Mouse (Mus musculus) midbrain, embryonic 10.5 days (tissue): ENCODE measurements at regions not wholly inside any gene's neighbourhood (a gene's known extent, or its start where the extent isn't known, plus 50 kb on each side); places are given as distances from the start of the nearest gene placed in this dataset.

Source experiments
- DNase-seq: peaks from one replicate; pipeline ENCODE4 v3.0.0-alpha.2; 2017; ENCODE audit warnings: low spot score
- H3K27ac ChIP-seq: fragments of 300-500 bp; sonication (generic); replicated peaks from 2 replicates; pipeline ENCODE4 v1.5.1; 2016; ENCODE audit warnings: mild to moderate bottlenecking
- H3K27me3 ChIP-seq: fragments of 300-500 bp; sonication (generic); 2 replicates; pipeline ENCODE4 v1.6.1; 2016; ENCODE audit warnings: low read depth, mild to moderate bottlenecking; ENCODE audit not compliant: poor library complexity, severe bottlenecking
- H3K36me3 ChIP-seq: fragments of 300-500 bp; sonication (generic); 2 replicates; pipeline ENCODE4 v1.6.1; 2016; ENCODE audit warnings: mild to moderate bottlenecking, moderate library complexity
- H3K4me1 ChIP-seq: fragments of 300-500 bp; sonication (generic); 2 replicates; pipeline ENCODE4 v1.6.1; 2016
- H3K4me3 ChIP-seq: fragments of 300-500 bp; sonication (generic); 2 replicates; pipeline ENCODE4 v1.5.1; 2016; ENCODE audit warnings: mild to moderate bottlenecking, moderate library complexity
- H3K9me3 ChIP-seq: fragments of 300-500 bp; sonication (generic); replicated peaks from 2 replicates; pipeline ENCODE4 v1.6.1; 2016; ENCODE audit warnings: mild to moderate bottlenecking
- WGBS: fragments of 180-500 bp; shearing (Covaris S2); methylation state at CpG from one replicate; pipeline ENCODE4 v1.1.7; 2016; 5-methylcytosine and 5-hydroxymethylcytosine counted together

DNA sequence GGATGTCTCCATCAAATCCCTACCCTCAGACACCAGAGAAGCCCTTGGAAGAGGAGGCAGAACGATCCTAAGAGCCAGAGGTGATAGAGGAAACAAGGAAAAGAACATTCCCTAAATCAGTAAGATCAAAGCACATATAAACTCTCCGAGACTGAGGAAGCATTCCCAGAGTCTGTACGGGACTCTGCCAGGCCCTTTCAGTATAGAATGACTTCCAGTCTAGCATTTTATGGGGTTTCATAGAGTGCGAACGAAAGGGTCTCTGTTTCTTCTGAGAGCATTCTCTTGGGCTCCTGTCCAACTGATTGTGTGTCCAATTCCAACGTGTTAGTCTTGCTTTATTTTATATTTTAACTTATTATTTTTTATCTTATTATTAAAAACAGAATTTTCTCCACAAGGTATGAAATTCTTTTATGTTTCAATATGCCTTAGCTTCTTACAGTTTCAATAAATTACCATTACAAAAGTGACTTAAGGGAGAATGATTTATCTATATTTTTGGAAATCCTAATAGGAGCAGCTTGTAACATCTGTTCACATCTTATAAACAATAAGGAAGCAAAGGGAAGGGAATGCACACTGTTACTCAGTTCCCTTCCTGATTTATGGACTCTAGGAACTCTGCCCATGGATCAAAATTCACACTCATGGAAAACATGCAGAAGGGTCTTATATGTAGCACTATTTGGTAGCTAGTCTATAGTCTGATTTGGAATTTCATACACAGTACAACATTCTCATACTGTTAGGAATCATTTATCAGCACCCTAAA is 628.8 kb downstream of the Slitrk6 start:
- Histone ChIP-seq H3K9me3 (no peaks in the 10 kb centered on the region), H3K27me3 (no peaks in the 10 kb centered on the region), H3K27ac (no peak overlapping the region), H3K4me3 (no peak overlapping the region), H3K4me1 (no peaks in the 10 kb centered on the region), H3K36me3 (no peaks in the 10 kb centered on the region)
- WGBS = 85% methylated on average over 6 of the region's 6 CpGs
- no peak for DNase-seq

DNA sequence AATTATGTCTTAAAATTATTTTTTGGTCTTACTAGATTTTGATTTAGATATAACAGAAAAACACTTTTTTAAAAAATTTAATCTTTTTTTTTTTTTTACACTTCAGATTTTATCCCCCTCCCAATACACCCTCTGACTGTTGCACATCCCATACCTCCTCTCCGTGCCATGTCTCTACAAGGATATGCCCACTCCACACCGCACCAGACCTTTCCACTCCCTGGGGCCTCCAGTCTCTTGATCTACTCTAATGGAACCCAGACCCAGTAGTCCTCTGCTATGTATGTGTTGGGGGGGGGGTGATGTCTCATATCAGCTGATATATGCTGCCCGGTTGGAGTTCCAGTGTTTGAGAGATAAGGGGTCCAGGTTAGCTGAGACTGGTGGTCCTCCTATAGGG is 632.2 kb downstream of the Slitrk6 start:
- Histone ChIP-seq H3K27ac (no peak overlapping the region), H3K9me3 (no peaks in the 10 kb centered on the region), H3K27me3 (no peaks in the 10 kb centered on the region), H3K4me3 (no peak overlapping the region), H3K4me1 (no peaks in the 10 kb centered on the region), H3K36me3 (no peaks in the 10 kb centered on the region)
- DNase-seq = no peak
- WGBS = 94% methylated on average over 3 of the region's 3 CpGs

DNA sequence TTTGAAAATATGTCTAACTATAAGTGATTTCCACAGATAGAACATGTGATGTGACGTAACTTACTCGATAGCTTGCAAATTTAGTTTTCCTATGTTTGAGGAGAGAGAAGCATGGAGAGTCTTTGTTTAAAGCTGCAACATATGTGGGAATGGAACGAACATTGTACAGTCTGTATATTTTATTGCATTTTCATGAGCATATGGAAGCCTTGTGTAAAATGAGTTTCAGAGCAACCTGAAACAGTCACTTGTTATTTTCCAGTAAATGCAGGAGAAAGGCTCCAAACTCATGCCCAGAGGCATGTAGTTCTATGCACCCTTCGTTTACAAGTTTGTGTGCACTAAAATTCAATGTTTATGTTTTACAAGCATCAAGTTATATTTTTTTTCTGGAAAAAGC is 639.4 kb downstream of the Slitrk6 start:
- Histone ChIP-seq H3K36me3 (no peaks in the 10 kb centered on the region), H3K4me3 (no peak overlapping the region), H3K4me1 (no peaks in the 10 kb centered on the region), H3K9me3 (no peaks in the 10 kb centered on the region), H3K27ac (no peak overlapping the region), H3K27me3 (no peaks in the 10 kb centered on the region)
- no peak for DNase-seq
- WGBS = 88% methylated on average over 4 of the region's 4 CpGs

DNA sequence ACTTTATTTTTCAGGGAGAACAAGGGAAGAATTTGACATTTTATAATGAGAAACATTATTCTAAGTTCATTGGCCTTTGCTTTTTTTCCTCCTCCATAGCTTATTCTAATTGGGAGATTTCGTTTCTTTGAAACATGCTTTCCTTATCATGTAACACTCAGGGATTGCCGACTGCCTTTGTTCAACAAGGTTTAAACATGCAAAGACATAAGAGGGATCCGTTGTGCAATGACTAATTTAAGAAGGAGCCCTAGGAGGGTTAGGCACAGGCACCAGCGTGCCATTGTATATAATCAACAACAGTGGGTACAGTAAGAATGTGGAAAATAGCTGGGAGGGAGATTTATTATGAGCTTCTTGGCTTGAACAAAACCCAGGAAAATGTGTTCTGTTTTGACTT is 654.1 kb downstream of the Slitrk6 start:
- H3K4me3 ChIP-seq = no peak overlapping the region
- H3K4me1 ChIP-seq = no peaks in the 10 kb centered on the region
- no peak overlapping the region for H3K27ac ChIP-seq
- no peak for DNase-seq
- H3K27me3 ChIP-seq = no peaks in the 10 kb centered on the region
- no peaks in the 10 kb centered on the region for H3K36me3 ChIP-seq
- H3K9me3 ChIP-seq = no peaks in the 10 kb centered on the region
- WGBS = 89% methylated on average over 4 of the region's 4 CpGs

DNA sequence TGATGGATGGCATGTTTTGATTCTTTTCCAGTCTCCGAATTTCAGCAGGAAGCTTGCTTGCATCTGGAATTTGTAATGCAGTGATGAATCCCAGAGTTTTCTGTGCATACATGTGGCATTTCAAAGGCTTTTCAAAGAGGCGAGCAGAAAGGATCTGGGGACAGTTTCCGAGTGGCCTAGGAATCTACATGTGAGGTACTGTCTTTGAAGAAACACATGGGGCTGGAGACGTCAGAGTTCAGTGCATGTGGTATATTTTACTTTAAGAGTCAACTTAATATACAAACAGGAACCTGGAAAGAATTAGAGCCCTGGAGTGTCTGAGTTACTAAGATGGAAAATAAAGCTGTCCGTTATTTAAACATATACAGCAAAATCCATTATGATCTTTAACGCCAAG is 676.6 kb downstream of the Slitrk6 start:
- Histone ChIP-seq H3K4me1 (no peaks in the 10 kb centered on the region), H3K27me3 (no peaks in the 10 kb centered on the region), H3K4me3 (no peak overlapping the region), H3K9me3 (no peaks in the 10 kb centered on the region), H3K27ac (no peak overlapping the region), H3K36me3 (no peaks in the 10 kb centered on the region)
- no peak for DNase-seq
- WGBS = 85% methylated on average over 6 of the region's 6 CpGs

DNA sequence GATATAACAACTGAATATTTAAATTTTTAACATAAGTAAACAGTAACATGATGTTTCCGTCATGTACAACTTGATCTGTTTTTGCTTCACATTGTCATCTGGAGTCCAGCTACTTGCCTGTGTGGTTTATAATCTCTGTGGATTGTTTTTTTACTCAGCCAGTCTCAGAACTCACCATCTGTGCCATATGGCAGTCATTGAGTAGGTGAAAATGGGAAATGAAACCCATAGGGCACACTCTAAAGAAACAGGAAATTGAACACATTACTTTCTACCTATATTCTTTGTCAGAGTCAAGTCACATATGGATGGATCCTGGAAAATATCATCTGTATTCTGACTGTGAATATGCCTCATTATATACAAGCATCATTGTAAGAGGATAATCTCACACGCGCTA is 707.2 kb downstream of the Slitrk6 start:
- Histone ChIP-seq H3K9me3 (no peaks in the 10 kb centered on the region), H3K27me3 (no peaks in the 10 kb centered on the region), H3K27ac (no peak overlapping the region), H3K4me1 (no peaks in the 10 kb centered on the region), H3K36me3 (no peaks in the 10 kb centered on the region), H3K4me3 (no peak overlapping the region)
- WGBS = 92% methylated on average over 3 of the region's 3 CpGs
- DNase-seq = no peak

DNA sequence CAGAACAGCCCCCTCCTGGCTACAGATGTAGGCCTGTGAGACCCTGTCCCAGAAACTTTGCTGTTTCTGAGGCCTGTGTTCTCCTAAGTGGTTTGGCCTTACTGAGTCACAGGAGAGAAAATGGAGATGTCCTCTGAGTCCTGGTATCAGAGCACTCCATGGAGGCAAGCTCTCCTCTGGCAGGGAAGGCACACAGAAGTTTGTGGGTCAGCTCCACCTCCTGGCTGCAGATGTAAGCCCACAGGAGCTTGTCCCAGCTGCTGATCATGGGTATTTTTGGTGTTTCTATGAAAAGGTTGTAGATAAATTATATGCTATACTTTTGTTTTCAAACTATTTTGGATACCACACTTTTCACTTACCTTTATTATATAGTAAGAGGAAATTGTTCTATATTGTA is 711.7 kb downstream of the Slitrk6 start:
- Histone ChIP-seq H3K4me3 (no peak overlapping the region), H3K36me3 (no peaks in the 10 kb centered on the region), H3K27ac (no peak overlapping the region), H3K9me3 (no peaks in the 10 kb centered on the region), H3K4me1 (no peaks in the 10 kb centered on the region), H3K27me3 (no peaks in the 10 kb centered on the region)
- DNase-seq = no peak

DNA sequence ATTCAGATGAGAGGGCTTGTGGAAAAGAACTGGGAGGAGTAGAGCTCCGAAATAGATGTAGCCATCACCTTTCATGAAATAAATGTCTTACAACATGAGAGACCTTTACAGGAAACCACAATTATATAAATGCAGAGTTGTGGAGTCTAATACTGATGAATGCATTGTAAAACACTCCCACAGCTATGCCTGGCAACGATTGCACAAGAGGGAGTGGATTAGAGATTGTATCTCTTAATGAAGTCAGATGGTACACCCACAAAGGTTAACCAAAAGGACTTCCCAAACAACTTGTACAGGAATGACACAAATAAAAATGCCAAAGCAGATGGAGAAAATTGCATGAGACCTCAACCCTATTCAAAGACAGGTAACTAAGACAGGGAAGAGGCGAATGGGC is 733.1 kb downstream of the Slitrk6 start:
- H3K4me3 ChIP-seq = no peak overlapping the region

DNA sequence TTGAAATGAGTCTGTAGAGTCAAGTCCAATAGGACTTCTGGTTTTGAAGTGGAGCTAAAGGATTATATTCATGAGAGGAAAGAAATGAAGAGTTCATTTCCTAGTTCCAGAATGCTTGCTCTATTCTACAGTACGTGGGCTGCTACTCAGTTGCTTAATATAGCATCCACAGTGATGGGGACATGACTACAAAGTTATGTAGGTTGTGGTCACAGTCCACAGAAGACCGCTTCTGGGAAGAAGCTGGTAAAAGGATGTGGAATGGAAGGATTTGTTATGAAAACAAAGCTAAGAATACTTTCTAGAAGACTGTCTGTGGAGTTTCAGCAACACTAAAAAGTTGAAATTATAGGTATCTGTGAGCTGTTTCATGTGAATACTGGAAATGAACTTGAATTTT is 739.8 kb downstream of the Slitrk6 start:
- 74% methylated on average over 2 of the region's 2 CpGs for WGBS
- DNase-seq = no peak
- Histone ChIP-seq H3K9me3 (no peaks in the 10 kb centered on the region), H3K36me3 (no peaks in the 10 kb centered on the region), H3K4me3 (no peak overlapping the region), H3K4me1 (no peaks in the 10 kb centered on the region), H3K27ac (no peak overlapping the region), H3K27me3 (no peaks in the 10 kb centered on the region)

More for the DNA sequence above, 733.1 kb downstream of the Slitrk6 start:
- no peaks in the 10 kb centered on the region for H3K27me3 ChIP-seq
- no peak for DNase-seq
- no peaks in the 10 kb centered on the region for H3K36me3 ChIP-seq
- WGBS = 86% methylated on average over 3 of the region's 3 CpGs
- no peaks in the 10 kb centered on the region for H3K9me3 ChIP-seq
- no peaks in the 10 kb centered on the region for H3K4me1 ChIP-seq
- H3K27ac ChIP-seq = no peak overlapping the region

DNA sequence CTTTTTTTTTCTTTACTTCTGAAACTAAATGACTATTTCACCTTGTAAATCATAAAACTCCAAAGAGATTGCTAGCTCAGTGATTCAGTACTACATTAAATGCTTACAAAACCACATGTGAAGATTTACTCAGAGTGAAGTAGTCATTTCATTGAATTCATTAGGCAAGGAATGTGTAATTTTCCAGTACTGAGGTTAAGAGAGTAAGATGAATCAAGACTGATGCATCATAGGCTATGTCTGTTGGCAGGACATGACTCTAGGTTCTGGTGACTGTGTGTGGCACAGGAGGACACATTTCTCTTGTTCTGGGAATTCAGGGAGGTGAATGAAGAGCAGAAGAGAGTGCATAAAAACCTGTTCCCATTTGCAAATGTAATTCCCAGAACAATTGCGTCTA is 741.7 kb downstream of the Slitrk6 start:
- WGBS = 94% methylated on average over 1 of the region's 1 CpGs
- H3K4me1 ChIP-seq = no peaks in the 10 kb centered on the region

DNA sequence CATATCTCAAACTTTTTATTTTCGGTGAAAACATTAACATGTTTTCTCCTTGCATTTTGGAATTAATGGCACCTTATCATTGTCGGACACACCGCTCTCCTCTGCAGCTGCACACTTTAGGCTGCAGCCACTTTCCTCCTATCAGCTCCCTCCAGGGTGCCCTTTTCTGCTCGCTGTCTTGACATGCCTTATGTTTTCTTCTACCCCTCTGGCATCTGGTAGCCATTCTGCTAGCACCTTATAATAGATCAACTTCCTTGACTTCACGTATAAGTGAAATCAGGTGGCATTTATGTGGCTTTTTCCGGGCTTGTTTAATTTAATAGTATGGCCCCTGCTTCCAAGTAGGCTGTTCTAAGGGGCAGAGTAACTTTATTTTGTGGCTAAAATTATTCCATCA is 747.8 kb downstream of the Slitrk6 start:
- Histone ChIP-seq H3K4me3 (no peak overlapping the region), H3K27ac (no peak overlapping the region), H3K27me3 (no peaks in the 10 kb centered on the region), H3K4me1 (no peaks in the 10 kb centered on the region), H3K9me3 (no peaks in the 10 kb centered on the region), H3K36me3 (no peaks in the 10 kb centered on the region)
- DNase-seq = no peak
- WGBS = 84% methylated on average over 6 of the region's 6 CpGs

More for the DNA sequence above, 741.7 kb downstream of the Slitrk6 start:
- H3K27ac ChIP-seq = no peak overlapping the region
- no peaks in the 10 kb centered on the region for H3K9me3 ChIP-seq
- no peaks in the 10 kb centered on the region for H3K27me3 ChIP-seq
- H3K4me3 ChIP-seq = no peak overlapping the region
- DNase-seq = no peak
- H3K36me3 ChIP-seq = no peaks in the 10 kb centered on the region

DNA sequence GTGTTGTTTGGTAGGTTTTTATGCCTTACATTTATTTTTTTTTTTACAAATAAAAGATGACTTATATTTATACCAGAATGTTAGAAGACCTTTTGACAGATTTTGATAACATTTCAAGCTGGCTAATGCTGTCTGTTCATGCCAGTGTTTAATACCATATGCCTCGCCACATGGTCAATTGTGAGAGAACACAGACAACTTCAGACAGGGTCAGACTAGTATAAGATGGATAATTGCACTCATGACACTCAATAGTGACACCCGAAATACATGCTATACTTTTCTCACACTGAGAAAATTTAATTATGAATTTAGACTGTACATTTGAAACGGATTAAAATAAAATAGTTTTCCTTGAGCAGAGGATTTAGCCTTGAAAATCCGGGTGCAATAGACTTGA is 769.9 kb downstream of the Slitrk6 start:
- no peaks in the 10 kb centered on the region for H3K4me1 ChIP-seq
- no peaks in the 10 kb centered on the region for H3K36me3 ChIP-seq
- no peak for DNase-seq
- WGBS = 84% methylated on average over 4 of the region's 4 CpGs
- H3K27me3 ChIP-seq = no peaks in the 10 kb centered on the region
- no peaks in the 10 kb centered on the region for H3K9me3 ChIP-seq
- no peak overlapping the region for H3K27ac ChIP-seq
- H3K4me3 ChIP-seq = no peak overlapping the region

DNA sequence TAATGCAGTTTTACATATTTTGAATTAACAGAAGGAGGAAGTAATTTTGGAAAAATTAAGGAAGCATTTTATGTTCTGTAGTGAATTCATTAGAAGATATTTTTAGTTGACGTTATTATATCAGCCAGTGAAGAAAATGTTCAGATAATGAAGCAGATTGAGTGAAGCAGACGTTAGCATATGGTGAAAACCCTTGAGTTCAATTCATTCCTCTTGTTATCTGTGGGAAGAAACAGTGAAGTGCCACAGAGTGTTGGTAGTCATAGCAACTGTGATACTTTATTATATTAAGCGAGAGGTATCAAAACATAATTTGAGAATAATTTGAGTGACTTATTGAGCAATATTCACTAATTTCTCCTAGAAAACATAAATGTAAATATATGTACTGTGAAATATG is 796.9 kb downstream of the Slitrk6 start:
- no peaks in the 10 kb centered on the region for H3K9me3 ChIP-seq
- WGBS = 87% methylated on average over 3 of the region's 3 CpGs
- H3K4me1 ChIP-seq = no peaks in the 10 kb centered on the region
- no peak overlapping the region for H3K27ac ChIP-seq
- no peak for DNase-seq
- no peaks in the 10 kb centered on the region for H3K36me3 ChIP-seq
- H3K27me3 ChIP-seq = no peaks in the 10 kb centered on the region
- H3K4me3 ChIP-seq = no peak overlapping the region

DNA sequence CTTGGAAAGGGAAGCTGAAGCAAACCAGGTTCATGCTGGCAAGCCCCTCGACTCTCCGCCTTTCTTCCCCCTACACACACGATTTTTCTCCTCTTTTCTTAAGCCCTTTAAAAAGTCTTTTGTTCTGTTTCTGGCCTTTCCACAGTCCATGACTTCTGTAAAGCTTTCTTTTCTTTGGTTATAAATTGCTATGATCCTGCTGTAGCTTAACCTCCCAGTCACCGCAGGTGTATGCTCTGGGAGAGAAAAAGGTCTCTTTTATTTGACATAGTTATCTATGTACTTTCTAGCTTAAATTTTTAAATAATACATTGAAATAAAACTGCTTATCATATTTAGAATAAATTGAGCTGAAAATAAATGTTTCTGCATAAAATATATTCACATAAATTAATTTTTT is 813.0 kb downstream of the Slitrk6 start:
- H3K27me3 ChIP-seq = no peaks in the 10 kb centered on the region
- 82% methylated on average over 4 of the region's 4 CpGs for WGBS
- H3K4me3 ChIP-seq = no peak overlapping the region
- H3K36me3 ChIP-seq = no peaks in the 10 kb centered on the region
- H3K4me1 ChIP-seq = no peaks in the 10 kb centered on the region
- H3K27ac ChIP-seq = no peak overlapping the region
- no peak for DNase-seq
- no peaks in the 10 kb centered on the region for H3K9me3 ChIP-seq
